Mouse (Mus musculus): ENCODE data around the gene Apopt1. TPM values are rescaled to one million over a fixed set of nuclear protein-coding genes. Genes with fewer than 3 reads are reported as not detected.

The Apopt1 gene
- polyA plus RNA-seq (2015; fragmentation: Nextera tagmentation; extraction: Ambion mirVana) = 70.4 and 97.4 TPM in 2 replicates

DNA sequence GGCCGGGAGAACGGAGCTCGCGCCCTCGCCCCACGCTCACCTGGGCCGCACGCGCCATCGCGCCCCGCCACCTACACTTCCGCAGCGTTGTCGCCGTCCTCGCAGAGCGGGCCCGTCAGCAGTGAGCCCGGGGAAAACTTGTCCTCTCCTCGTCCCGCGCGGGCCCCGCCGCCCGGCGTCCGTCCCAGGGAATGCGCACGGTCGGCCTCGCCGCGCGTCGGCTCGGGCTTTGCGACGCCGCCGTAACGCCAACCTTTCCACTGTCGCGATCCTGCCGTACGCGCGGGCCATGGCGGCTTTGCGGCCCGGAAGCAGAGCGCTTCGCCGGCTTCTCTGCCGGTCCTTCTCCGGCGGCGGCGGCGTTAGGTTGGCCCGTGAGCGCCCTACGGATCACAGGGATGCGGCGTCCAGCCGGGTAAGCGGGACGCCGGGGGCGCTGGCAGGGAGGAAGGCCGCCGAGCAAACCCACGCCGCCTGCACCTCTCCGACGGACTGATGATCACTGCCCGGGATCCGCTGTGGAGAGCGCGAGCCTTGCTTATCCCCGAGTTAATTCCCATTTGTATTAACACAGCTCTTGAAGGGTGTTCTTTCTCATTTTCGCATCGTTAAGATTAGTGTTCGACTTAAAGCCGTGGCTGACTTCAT is at the start of gene Apopt1, which contains the start of gene Bag5:
Gene Apopt1, plus strand, starts transcription at position 258 of the 648 bp plus-strand sequence.
Gene Bag5, minus strand, starts transcription at position 254 of the 648 bp plus-strand sequence.

DNA sequence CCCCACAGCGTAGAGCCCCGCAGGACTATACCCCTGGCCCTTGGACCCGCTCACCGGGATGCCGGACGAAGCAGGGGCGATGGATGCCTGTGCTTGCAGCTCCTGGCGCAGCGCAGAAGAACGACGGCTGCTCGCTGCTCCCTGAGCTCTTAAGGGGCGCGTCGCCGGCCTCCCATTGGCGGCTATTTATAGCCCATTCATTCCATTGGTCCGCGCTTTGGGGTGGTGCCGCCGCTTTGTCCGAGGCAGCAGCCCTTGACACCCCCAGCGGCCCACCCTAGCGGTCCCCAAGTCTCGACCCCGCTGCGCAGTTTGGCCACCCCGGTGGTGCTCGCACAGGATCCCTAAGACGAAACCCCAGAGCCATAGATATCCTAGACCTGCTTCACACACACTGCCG is 40.9 kb upstream of the Apopt1 start, which contains the start of gene Ckb:
Gene Ckb, minus strand, starts transcription at position 163 of the 400 bp plus-strand sequence.

DNA sequence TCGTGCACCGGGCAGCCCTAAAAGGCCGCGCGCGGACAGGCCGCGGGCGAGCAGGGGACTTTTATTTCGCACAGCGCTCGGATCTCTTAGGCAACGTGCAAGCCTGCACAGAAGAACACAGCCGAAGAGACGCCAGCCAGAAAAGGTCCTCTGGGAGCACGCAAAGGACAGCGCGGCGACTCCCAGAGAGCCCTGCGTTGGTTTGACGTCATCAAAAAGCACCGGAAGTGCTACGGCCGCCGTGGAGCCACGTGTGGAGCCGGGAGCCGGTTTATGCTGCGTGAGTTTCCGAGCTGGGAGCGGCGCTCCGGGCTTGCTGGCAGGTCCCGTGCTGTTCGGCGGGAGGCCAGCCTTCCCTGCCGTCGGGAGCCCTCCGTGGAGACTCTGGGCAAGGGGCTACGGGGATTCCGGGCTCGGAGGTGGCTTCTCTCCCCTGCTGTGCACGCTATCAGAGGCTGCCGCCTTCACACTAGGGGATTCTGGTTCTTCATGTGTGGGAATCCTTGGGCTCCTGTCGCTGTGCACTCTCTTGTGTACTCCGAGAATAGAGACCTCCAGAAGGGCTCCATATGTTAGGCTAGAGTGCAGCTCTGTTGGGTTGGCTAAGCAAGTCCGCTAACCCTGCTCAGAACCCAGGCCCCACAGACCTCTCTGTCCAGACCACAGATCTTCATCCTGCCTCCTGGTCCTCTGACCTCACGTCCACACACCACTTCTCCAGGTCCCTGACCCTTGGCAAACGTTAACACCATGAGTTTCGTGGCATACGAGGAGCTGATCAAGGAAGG is 35.0 kb upstream of the Apopt1 start, which contains the start of gene Trmt61a:
Gene Trmt61a, plus strand, starts transcription at position 224 of the 788 bp plus-strand sequence.

DNA sequence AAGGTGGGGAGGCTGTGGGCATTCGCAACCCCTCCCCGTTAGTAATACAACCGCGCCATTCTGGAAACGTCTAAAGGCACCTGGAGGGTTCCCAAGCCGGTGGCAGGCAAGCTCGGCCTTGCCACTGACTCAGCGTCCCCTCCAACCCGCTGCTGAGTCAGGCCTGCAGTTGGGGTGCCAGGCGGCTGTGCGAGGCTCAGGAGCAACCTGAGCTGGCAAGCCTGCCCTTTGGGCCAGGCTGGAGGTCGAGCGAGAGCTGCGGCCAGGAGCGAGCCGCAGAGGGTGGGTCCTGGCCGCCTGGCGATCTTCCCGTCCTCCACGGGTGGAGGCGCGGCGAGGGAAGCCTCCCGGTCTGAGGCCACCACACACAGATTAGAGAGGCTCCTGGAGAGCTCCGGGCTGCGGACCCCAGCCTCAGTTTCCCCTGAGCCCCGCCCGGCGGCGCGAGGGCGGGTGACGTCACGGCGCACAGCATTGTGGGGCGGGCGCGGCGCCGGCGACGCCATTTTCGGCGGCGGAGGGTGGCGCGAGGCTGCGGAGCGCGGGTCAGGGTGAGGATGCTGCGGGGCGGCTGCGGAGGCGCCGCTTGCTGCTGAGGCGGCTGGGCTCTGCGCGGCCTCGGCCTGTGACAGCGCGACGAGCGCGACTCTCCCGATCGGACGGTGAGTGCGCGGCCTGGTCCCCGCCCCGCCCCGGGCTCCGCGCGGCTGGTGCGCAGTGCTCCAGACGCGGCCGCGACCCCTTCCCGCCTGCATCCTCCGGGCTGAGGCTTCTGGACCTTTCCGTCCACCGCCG is 45.5 kb downstream of the Apopt1 start, which contains the start of gene Klc1:
Gene Klc1, plus strand, starts transcription at position 469 of the 795 bp plus-strand sequence.

Other genes starting within 250 kb of the Apopt1 start
- gene Gm266, start 227.4 kb upstream of the Apopt1 start, polyA plus RNA-seq (2015; fragmentation: Nextera tagmentation; extraction: Ambion mirVana) = 8.6 and 12.1 TPM in 2 replicates
- gene Eif5, start 175.2 kb upstream of the Apopt1 start, polyA plus RNA-seq (2015; fragmentation: Nextera tagmentation; extraction: Ambion mirVana) = 435 and 734 TPM in 2 replicates
- gene Mark3, start 138.7 kb upstream of the Apopt1 start, polyA plus RNA-seq (2015; fragmentation: Nextera tagmentation; extraction: Ambion mirVana) = 31.0 and 36.4 TPM in 2 replicates
- gene Ckb, start 40.9 kb upstream of the Apopt1 start, polyA plus RNA-seq (2015; fragmentation: Nextera tagmentation; extraction: Ambion mirVana) = 62.9 and 122 TPM in 2 replicates
- 3.3 and 6.5 TPM in 2 replicates for gene Trmt61a, start 35.2 kb upstream of the Apopt1 start, polyA plus RNA-seq (2015; fragmentation: Nextera tagmentation; extraction: Ambion mirVana)
- 41.5 and 52.5 TPM in 2 replicates for gene Bag5, start within 50 bp of the Apopt1 start, polyA plus RNA-seq (2015; fragmentation: Nextera tagmentation; extraction: Ambion mirVana)
- 82.3 and 185 TPM in 2 replicates for gene Klc1, start 45.6 kb downstream of the Apopt1 start, polyA plus RNA-seq (2015; fragmentation: Nextera tagmentation; extraction: Ambion mirVana)
- gene Xrcc3, start 100.6 kb downstream of the Apopt1 start, polyA plus RNA-seq (2015; fragmentation: Nextera tagmentation; extraction: Ambion mirVana) = 7.6 and 7.8 TPM in 2 replicates
- gene Zfyve21, start 100.9 kb downstream of the Apopt1 start, polyA plus RNA-seq (2015; fragmentation: Nextera tagmentation; extraction: Ambion mirVana) = 143 and 186 TPM in 2 replicates
- 12.6 and 14.3 TPM in 2 replicates for gene Ppp1r13b, start 194.8 kb downstream of the Apopt1 start, polyA plus RNA-seq (2015; fragmentation: Nextera tagmentation; extraction: Ambion mirVana)

Data from adrenal gland, postnatal 0 days (tissue).